Mouse (Mus musculus): ENCODE measurements around the gene Tspan18. TPM values are rescaled to one million over a fixed set of nuclear protein-coding genes. Genes with fewer than 3 reads are reported as not detected.
A peak's percentile ranks its signal among the peaks of the same experiment; 100 is the strongest.

Tspan18 gene
- total RNA-seq, 1 experiment = 1.4 TPM

DNA sequence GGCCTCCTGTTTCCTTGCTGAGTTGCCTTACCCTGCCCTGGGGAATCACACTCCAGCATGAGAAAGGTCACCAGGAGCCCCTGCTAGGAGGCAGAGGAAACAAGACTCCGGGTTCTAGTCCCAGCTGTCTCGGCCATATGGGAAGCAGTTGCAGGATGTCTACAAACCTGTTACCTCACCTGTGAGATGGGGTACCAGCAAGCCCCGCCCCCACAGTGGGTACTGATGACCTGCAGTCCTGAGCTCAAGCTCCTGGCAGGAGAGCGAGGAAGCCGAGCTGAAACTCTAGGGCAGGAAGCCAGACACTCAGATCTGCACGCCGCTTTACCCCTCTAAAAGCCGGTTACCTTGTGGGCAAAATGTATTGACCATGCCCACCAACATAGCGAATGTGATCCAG, 31.1 kb upstream of the Tspan18 start:
- Histone ChIP-seq H3K4me1 (ENCODE audit: control insufficient read depth in 2 of 2, insufficient read depth in 2 of 2, low read length in 2 of 2, poor library complexity in 1 of 2) (peaks cover 0 to 3% of the 10 kb centered on the region in 2 experiments; a peak in 1 of 4 replicates), H3K27ac (ENCODE audit: insufficient read depth, low read depth, low read length, poor library complexity, severe bottlenecking) (no peak overlapping the region), H3K9ac (ENCODE audit: insufficient read depth, low read depth, low read length, poor library complexity, severe bottlenecking) (no peak overlapping the region), H3K36me3 (ENCODE audit: control insufficient read depth, insufficient read depth, low read length, poor library complexity, severe bottlenecking) (no peaks in the 10 kb centered on the region), H3K9me3 (ENCODE audit: control insufficient read depth, insufficient read depth, low read depth, low read length) (no peaks in the 10 kb centered on the region), H3K4me3 (ENCODE audit: insufficient read depth in 1 of 2, low read depth in 1 of 2, low read length in 2 of 2, poor library complexity in 1 of 2, severe bottlenecking in 1 of 2) (no peak overlapping the region)
- in situ Hi-C loops (cut with MboI; ENCODE audit: low sequenced_read_pairs in 2 of 2, unreplicated experiment in 2 of 2) = no loop called here
- TF ChIP-seq ZNF384 (IDR thresholded peaks at IDR 0.05; ENCODE audit: low read depth, low read length) (no peak), HCFC1 (IDR thresholded peaks at IDR 0.05; ENCODE audit: borderline replicate concordance, insufficient read depth, low read length) (no peak), MAFK (IDR thresholded peaks at IDR 0.05; ENCODE audit: insufficient read depth, low read depth, low read length) (no peak), CHD2 (IDR thresholded peaks at IDR 0.05; ENCODE audit: low read depth, low read length) (no peak), ZC3H11A (IDR thresholded peaks at IDR 0.05; ENCODE audit: borderline replicate concordance, low read depth, low read length) (no peak)
- no peak for DNase-seq (ENCODE audit: low read depth, low spot score)

DNA sequence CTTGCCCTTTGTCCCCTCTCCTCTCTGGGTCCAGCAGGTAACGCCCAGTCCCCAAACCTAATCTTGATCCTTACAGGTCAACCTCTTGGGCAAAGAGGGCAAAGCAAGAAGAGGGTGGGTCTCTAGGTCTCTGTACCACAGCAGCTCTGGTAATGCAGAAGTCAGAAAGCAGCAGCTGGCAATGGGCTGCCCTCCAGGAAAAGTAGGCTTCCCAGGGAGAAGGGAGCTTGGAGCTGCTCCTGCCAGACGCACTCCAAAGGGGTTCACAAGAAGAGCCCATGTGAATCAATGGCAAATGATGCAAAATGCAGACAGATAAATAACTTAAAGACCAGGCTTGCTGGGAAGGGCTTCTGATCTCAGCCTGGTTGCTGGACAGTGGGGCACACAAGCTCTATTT, 30.6 kb upstream of the Tspan18 start:
- in situ Hi-C loops (cut with MboI; ENCODE audit: low sequenced_read_pairs in 2 of 2, unreplicated experiment in 2 of 2) = no loop called here
- no peak for TF ChIP-seq HCFC1 (IDR thresholded peaks at IDR 0.05; ENCODE audit: borderline replicate concordance, insufficient read depth, low read length)
- no peak for TF ChIP-seq MAFK (IDR thresholded peaks at IDR 0.05; ENCODE audit: insufficient read depth, low read depth, low read length)
- TF ChIP-seq ZC3H11A (IDR thresholded peaks at IDR 0.05; ENCODE audit: borderline replicate concordance, low read depth, low read length) = no peak
- no peak for TF ChIP-seq CHD2 (IDR thresholded peaks at IDR 0.05; ENCODE audit: low read depth, low read length)
- TF ChIP-seq ZNF384 (IDR thresholded peaks at IDR 0.05; ENCODE audit: low read depth, low read length) = no peak
- H3K36me3 ChIP-seq (ENCODE audit: control insufficient read depth, insufficient read depth, low read length, poor library complexity, severe bottlenecking) = no peaks in the 10 kb centered on the region
- peaks cover 0 to 3% of the 10 kb centered on the region in 2 experiments; a peak in 1 of 4 replicates for H3K4me1 ChIP-seq (ENCODE audit: control insufficient read depth in 2 of 2, insufficient read depth in 2 of 2, low read length in 2 of 2, poor library complexity in 1 of 2)
- no peak for DNase-seq (ENCODE audit: low read depth, low spot score)
- H3K9ac ChIP-seq (ENCODE audit: insufficient read depth, low read depth, low read length, poor library complexity, severe bottlenecking) = no peak overlapping the region
- no peaks in the 10 kb centered on the region for H3K9me3 ChIP-seq (ENCODE audit: control insufficient read depth, insufficient read depth, low read depth, low read length)
- H3K4me3 ChIP-seq (ENCODE audit: insufficient read depth in 1 of 2, low read depth in 1 of 2, low read length in 2 of 2, poor library complexity in 1 of 2, severe bottlenecking in 1 of 2) = no peak overlapping the region
- no peak overlapping the region for H3K27ac ChIP-seq (ENCODE audit: insufficient read depth, low read depth, low read length, poor library complexity, severe bottlenecking)

DNA sequence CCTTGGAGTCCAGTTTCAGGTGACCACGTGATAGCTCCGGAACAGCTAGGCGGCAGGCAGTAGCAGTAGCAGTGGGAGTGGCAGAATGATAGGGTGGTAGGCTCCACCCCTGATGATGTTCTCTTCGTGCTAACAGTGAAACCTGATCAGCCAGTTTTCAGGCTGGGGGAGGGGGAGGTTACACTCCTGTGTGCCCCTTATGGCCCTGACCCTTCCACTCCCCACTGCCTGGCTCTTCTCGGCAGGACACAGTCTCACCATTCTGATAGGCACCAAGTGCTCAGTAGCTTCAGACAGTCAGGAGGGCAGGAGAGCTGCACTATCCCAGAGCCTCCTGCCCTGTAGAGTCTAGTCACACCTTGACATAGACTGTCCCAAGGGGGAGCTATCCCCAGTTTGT, 27.1 kb upstream of the Tspan18 start:
- in situ Hi-C loops (cut with MboI; ENCODE audit: low sequenced_read_pairs in 2 of 2, unreplicated experiment in 2 of 2) = no loop called here
- peak; percentile 6 for DNase-seq (ENCODE audit: low read depth, low spot score)

DNA sequence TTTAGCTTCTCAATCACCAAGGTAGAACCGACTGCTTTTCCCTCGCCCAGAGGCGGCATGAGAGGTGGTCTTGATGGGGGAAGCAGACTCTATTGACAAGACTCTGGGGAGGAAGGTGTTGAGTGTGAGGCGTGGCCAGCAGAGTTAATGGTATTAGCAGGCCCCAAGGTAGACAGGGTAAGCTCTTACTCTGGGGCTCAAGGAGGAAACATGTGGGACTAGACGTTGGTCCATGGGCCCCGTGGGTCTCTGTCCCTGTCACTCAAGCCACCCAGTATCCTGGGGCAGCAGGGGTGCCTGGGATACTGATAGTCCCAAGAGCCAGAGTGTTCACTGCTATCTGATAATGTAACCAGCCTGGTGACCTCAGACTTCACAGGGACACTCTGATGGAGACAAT, 26.0 kb upstream of the Tspan18 start:
- peaks cover 0 to 3% of the 10 kb centered on the region in 2 experiments; a peak in 1 of 4 replicates for H3K4me1 ChIP-seq (ENCODE audit: control insufficient read depth in 2 of 2, insufficient read depth in 2 of 2, low read length in 2 of 2, poor library complexity in 1 of 2)
- no peaks in the 10 kb centered on the region for H3K9me3 ChIP-seq (ENCODE audit: control insufficient read depth, insufficient read depth, low read depth, low read length)
- in situ Hi-C loops (cut with MboI; ENCODE audit: low sequenced_read_pairs in 2 of 2, unreplicated experiment in 2 of 2) = no loop called here
- no peak overlapping the region for H3K9ac ChIP-seq (ENCODE audit: insufficient read depth, low read depth, low read length, poor library complexity, severe bottlenecking)
- TF ChIP-seq CHD2 (IDR thresholded peaks at IDR 0.05; ENCODE audit: low read depth, low read length) (no peak), MAFK (IDR thresholded peaks at IDR 0.05; ENCODE audit: insufficient read depth, low read depth, low read length) (no peak)
- DNase-seq (ENCODE audit: low read depth, low spot score) = no peak
- no peak overlapping the region for H3K4me3 ChIP-seq (ENCODE audit: insufficient read depth in 1 of 2, low read depth in 1 of 2, low read length in 2 of 2, poor library complexity in 1 of 2, severe bottlenecking in 1 of 2)
- no peak overlapping the region for H3K27ac ChIP-seq (ENCODE audit: insufficient read depth, low read depth, low read length, poor library complexity, severe bottlenecking)
- H3K36me3 ChIP-seq (ENCODE audit: control insufficient read depth, insufficient read depth, low read length, poor library complexity, severe bottlenecking) = no peaks in the 10 kb centered on the region

More for the DNA sequence above, 27.1 kb upstream of the Tspan18 start:
- TF ChIP-seq ZNF384 (IDR thresholded peaks at IDR 0.05; ENCODE audit: low read depth, low read length) (no peak), HCFC1 (IDR thresholded peaks at IDR 0.05; ENCODE audit: borderline replicate concordance, insufficient read depth, low read length) (no peak), MAFK (IDR thresholded peaks at IDR 0.05; ENCODE audit: insufficient read depth, low read depth, low read length) (no peak), ZC3H11A (IDR thresholded peaks at IDR 0.05; ENCODE audit: borderline replicate concordance, low read depth, low read length) (no peak), CHD2 (IDR thresholded peaks at IDR 0.05; ENCODE audit: low read depth, low read length) (no peak)
- Histone ChIP-seq H3K4me1 (ENCODE audit: control insufficient read depth in 2 of 2, insufficient read depth in 2 of 2, low read length in 2 of 2, poor library complexity in 1 of 2) (peaks cover 0 to 3% of the 10 kb centered on the region in 2 experiments; a peak in 1 of 4 replicates), H3K27ac (ENCODE audit: insufficient read depth, low read depth, low read length, poor library complexity, severe bottlenecking) (no peak overlapping the region), H3K9me3 (ENCODE audit: control insufficient read depth, insufficient read depth, low read depth, low read length) (no peaks in the 10 kb centered on the region), H3K36me3 (ENCODE audit: control insufficient read depth, insufficient read depth, low read length, poor library complexity, severe bottlenecking) (no peaks in the 10 kb centered on the region), H3K4me3 (ENCODE audit: insufficient read depth in 1 of 2, low read depth in 1 of 2, low read length in 2 of 2, poor library complexity in 1 of 2, severe bottlenecking in 1 of 2) (no peak overlapping the region), H3K9ac (ENCODE audit: insufficient read depth, low read depth, low read length, poor library complexity, severe bottlenecking) (no peak overlapping the region)

DNA sequence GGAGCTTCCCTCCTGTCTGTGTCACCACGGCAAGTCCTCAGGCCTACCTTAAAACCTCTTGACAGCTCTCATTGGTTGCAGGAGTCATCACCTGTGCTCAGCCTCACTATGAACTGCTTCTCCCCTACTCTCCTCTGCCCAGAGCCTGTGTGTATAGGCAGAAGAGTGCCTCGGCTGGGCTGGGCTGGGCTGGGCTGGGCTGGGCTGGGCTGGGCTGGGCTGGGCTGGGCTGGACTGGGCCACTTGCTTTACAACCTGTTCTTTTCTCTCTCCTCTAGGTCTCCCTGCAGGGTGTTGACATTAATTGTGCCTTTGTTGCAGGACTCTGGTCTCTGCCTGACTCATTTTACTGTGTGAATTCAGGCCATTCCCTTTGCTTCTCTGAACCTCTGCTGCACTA, 23.1 kb upstream of the Tspan18 start:
- peaks cover 0 to 3% of the 10 kb centered on the region in 2 experiments; a peak in 1 of 4 replicates for H3K4me1 ChIP-seq (ENCODE audit: control insufficient read depth in 2 of 2, insufficient read depth in 2 of 2, low read length in 2 of 2, poor library complexity in 1 of 2)
- no peak overlapping the region for H3K9ac ChIP-seq (ENCODE audit: insufficient read depth, low read depth, low read length, poor library complexity, severe bottlenecking)
- in situ Hi-C loops (cut with MboI; ENCODE audit: low sequenced_read_pairs in 2 of 2, unreplicated experiment in 2 of 2) = no loop called here
- H3K36me3 ChIP-seq (ENCODE audit: control insufficient read depth, insufficient read depth, low read length, poor library complexity, severe bottlenecking) = no peaks in the 10 kb centered on the region
- H3K4me3 ChIP-seq (ENCODE audit: insufficient read depth in 1 of 2, low read depth in 1 of 2, low read length in 2 of 2, poor library complexity in 1 of 2, severe bottlenecking in 1 of 2) = no peak overlapping the region
- no peak for DNase-seq (ENCODE audit: low read depth, low spot score)
- TF ChIP-seq MAFK (IDR thresholded peaks at IDR 0.05; ENCODE audit: insufficient read depth, low read depth, low read length) = no peak
- TF ChIP-seq ZNF384 (IDR thresholded peaks at IDR 0.05; ENCODE audit: low read depth, low read length) = no peak
- no peak for TF ChIP-seq ZC3H11A (IDR thresholded peaks at IDR 0.05; ENCODE audit: borderline replicate concordance, low read depth, low read length)
- no peak for TF ChIP-seq HCFC1 (IDR thresholded peaks at IDR 0.05; ENCODE audit: borderline replicate concordance, insufficient read depth, low read length)
- no peak for TF ChIP-seq CHD2 (IDR thresholded peaks at IDR 0.05; ENCODE audit: low read depth, low read length)
- no peak overlapping the region for H3K27ac ChIP-seq (ENCODE audit: insufficient read depth, low read depth, low read length, poor library complexity, severe bottlenecking)
- H3K9me3 ChIP-seq (ENCODE audit: control insufficient read depth, insufficient read depth, low read depth, low read length) = no peaks in the 10 kb centered on the region
